Mouse (Mus musculus): ENCODE measurements at regions not wholly inside any gene's neighbourhood (a gene's known extent, or its start where the extent isn't known, plus 50 kb on each side); places are given as distances from the start of the nearest gene placed in this dataset.
A peak's percentile ranks its signal among the peaks of the same experiment; 100 is the strongest.

DNA sequence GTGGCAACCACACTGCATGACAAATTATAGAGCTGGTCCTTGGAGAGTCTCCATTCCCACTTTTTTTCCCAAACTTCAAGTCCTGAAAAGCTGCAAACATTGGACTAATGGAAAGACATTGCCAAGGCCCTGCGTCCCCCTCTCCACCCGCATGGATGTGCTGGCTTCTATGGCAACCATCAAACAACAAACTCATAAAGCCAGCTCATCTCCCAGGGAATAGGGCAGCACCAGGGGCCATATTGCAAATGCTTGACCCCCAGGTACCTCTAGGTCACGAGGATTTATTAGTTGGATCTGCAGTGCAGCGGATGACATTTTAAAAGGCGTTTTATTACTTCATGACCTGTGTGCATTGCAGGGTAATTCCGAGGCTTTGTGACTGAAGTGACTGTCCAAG lies 324.5 kb downstream of the Fam49a start:
- TF ChIP-seq CTCF (IDR thresholded peaks at IDR 0.05; ENCODE audit: borderline replicate concordance, extremely low read depth, insufficient read depth, insufficient read length): no peak
- no peak for DNase-seq (ENCODE audit: low read depth)

- TF ChIP-seq CTCF (IDR thresholded peaks at IDR 0.05; ENCODE audit: borderline replicate concordance, extremely low read depth, insufficient read depth, insufficient read length): no peak
- no peak for TF ChIP-seq POLR2A (IDR thresholded peaks at IDR 0.05; ENCODE audit: borderline replicate concordance, extremely low read depth, insufficient read depth, insufficient read length, poor library complexity, severe bottlenecking)
- peak; percentile 91 for DNase-seq (ENCODE audit: low read depth)
Measured at GRCm38 (mm10) chr12:12581271-12582186, 319.6 kb downstream of the Fam49a start.

DNA sequence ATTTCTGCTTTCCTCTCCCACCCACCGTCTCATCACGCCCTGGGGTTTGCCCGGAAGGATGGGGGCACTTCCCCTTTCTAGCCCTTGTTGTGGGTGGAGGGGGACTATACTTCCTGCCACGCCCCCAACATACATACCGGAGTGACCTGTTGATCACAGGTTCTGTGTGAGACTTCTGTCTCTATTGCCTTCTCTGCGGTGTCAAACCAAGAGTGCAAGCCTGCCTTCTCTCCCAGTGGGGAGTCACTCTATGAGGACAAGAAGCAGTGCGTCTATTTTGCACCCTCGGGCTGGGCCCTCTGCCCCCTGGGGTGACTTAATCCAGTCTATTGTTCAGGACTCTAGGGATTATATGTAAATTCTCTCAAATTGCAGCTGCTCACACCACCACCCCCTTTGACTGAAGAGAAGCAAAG lies 318.8 kb downstream of the Fam49a start:
- TF ChIP-seq CTCF (IDR thresholded peaks at IDR 0.05; ENCODE audit: borderline replicate concordance, extremely low read depth, insufficient read depth, insufficient read length) (no peak), POLR2A (IDR thresholded peaks at IDR 0.05; ENCODE audit: borderline replicate concordance, extremely low read depth, insufficient read depth, insufficient read length, poor library complexity, severe bottlenecking) (no peak)
- DNase-seq (ENCODE audit: low read depth): no peak

DNA sequence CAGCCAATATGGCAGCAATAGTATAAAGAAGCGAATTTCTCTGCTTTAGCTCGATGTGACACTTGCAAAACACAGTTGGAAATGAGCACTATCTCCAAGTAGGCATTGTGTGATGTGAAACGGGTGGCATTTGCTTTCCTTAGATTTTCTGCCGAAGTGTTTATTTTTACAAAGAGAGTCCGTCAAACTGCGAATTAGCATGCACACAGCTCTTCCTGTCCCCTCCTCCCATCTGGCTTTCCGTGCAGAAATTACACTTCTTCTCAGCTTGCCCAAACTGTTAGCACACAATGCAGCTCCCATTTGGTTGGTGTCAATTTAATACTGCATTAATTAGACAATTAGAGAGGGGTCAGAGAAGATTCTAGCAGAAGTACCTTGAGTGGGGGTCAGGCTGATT lies 316.3 kb downstream of the Fam49a start:
- DNase-seq (ENCODE audit: low read depth): peak; percentile 85

GRCm38 (mm10) chr12:12570563-12571251 lies 308.8 kb downstream of the Fam49a start:
- TF ChIP-seq CTCF (IDR thresholded peaks at IDR 0.05; ENCODE audit: borderline replicate concordance, extremely low read depth, insufficient read depth, insufficient read length): no peak
- TF ChIP-seq POLR2A (IDR thresholded peaks at IDR 0.05; ENCODE audit: borderline replicate concordance, extremely low read depth, insufficient read depth, insufficient read length, poor library complexity, severe bottlenecking): no peak
- DNase-seq (ENCODE audit: low read depth): no peak

More for the DNA sequence above, 316.3 kb downstream of the Fam49a start:
- TF ChIP-seq CTCF (IDR thresholded peaks at IDR 0.05; ENCODE audit: borderline replicate concordance, extremely low read depth, insufficient read depth, insufficient read length) (no peak), POLR2A (IDR thresholded peaks at IDR 0.05; ENCODE audit: borderline replicate concordance, extremely low read depth, insufficient read depth, insufficient read length, poor library complexity, severe bottlenecking) (no peak)

- peak; percentile 3 for DNase-seq (ENCODE audit: low read depth)
- TF ChIP-seq CTCF (IDR thresholded peaks at IDR 0.05; ENCODE audit: borderline replicate concordance, extremely low read depth, insufficient read depth, insufficient read length) (no peak), POLR2A (IDR thresholded peaks at IDR 0.05; ENCODE audit: borderline replicate concordance, extremely low read depth, insufficient read depth, insufficient read length, poor library complexity, severe bottlenecking) (no peak)
Measured at GRCm38 (mm10) chr12:12567734-12568104, 305.8 kb downstream of the Fam49a start.

- TF ChIP-seq CTCF (IDR thresholded peaks at IDR 0.05; ENCODE audit: borderline replicate concordance, extremely low read depth, insufficient read depth, insufficient read length) (no peak), POLR2A (IDR thresholded peaks at IDR 0.05; ENCODE audit: borderline replicate concordance, extremely low read depth, insufficient read depth, insufficient read length, poor library complexity, severe bottlenecking) (no peak)
- DNase-seq (ENCODE audit: low read depth): peak; percentile 22
Measured at GRCm38 (mm10) chr12:12567058-12567733, 305.3 kb downstream of the Fam49a start.

GRCm38 (mm10) chr12:12562267-12562666 lies 300.3 kb downstream of the Fam49a start:
- DNase-seq (ENCODE audit: low read depth): no peak
- TF ChIP-seq POLR2A (IDR thresholded peaks at IDR 0.05; ENCODE audit: borderline replicate concordance, extremely low read depth, insufficient read depth, insufficient read length, poor library complexity, severe bottlenecking) (no peak), CTCF (IDR thresholded peaks at IDR 0.05; ENCODE audit: borderline replicate concordance, extremely low read depth, insufficient read depth, insufficient read length) (no peak)

DNA sequence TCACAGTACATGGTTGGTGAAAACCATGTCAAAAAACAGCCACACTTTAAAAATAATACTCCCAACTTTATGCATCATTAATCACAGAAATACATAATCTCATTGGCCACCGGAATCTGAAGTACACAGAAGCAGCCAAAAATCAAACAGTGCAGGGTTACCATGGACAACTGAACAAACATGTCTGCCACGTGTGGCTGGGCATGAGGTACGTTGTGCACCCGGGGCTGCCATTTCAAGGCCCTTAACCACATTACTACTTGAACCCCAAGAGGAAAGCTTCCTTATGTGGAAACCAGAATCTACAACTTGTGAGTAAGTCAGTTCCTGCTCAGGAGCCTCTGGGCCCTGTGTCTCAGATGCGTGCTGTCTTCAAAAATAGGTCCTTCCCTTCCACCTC lies 289.9 kb downstream of the Fam49a start:
- TF ChIP-seq POLR2A (IDR thresholded peaks at IDR 0.05; ENCODE audit: borderline replicate concordance, extremely low read depth, insufficient read depth, insufficient read length, poor library complexity, severe bottlenecking) (no peak), CTCF (IDR thresholded peaks at IDR 0.05; ENCODE audit: borderline replicate concordance, extremely low read depth, insufficient read depth, insufficient read length) (no peak)
- no peak for DNase-seq (ENCODE audit: low read depth)

DNA sequence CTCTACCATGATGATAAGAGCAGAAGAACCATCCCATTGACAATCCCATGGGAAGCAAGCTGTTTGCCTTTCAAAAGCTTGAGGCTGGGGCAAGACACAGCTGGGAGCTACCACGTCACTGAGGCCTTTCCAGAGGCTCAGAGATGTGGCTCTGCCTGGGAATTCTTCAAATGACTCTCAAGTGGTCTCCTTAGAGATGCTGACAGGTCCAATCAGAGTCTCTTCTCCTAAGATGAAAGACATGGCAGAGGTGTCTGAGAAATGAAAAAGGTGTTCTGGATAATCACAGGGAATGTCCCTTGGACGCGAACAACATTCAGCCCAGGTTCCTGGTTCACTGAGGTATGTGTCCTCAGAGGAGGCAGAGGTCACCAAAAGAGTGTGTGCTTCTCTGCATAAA lies 287.7 kb downstream of the Fam49a start:
- TF ChIP-seq POLR2A (IDR thresholded peaks at IDR 0.05; ENCODE audit: borderline replicate concordance, extremely low read depth, insufficient read depth, insufficient read length, poor library complexity, severe bottlenecking): no peak
- DNase-seq (ENCODE audit: low read depth): no peak

GRCm38 (mm10) chr12:12548688-12549087 lies 286.7 kb downstream of the Fam49a start:
- peak; percentile 26 for DNase-seq (ENCODE audit: low read depth)
- TF ChIP-seq POLR2A (IDR thresholded peaks at IDR 0.05; ENCODE audit: borderline replicate concordance, extremely low read depth, insufficient read depth, insufficient read length, poor library complexity, severe bottlenecking) (no peak), CTCF (IDR thresholded peaks at IDR 0.05; ENCODE audit: borderline replicate concordance, extremely low read depth, insufficient read depth, insufficient read length) (no peak)

Measured in brain, embryonic 14.5 days (tissue).